Mouse (Mus musculus) small intestine, adult 2 months (tissue): ENCODE measurements around the gene Tmem56.

Experiments
- CTCF ChIP-seq: fragments of 200-500 bp; IDR thresholded peaks from 2 replicates; pipeline ENCODE4 v1.5.1; 2012; ENCODE audit warnings: low read depth, mild to moderate bottlenecking, control low read depth, inconsistent platforms, low read length, moderate library complexity, mixed read lengths; ENCODE audit not compliant: insufficient replicate concordance, insufficient read length; ENCODE audit errors: extremely low read depth
- POLR2A ChIP-seq: fragments of 200-500 bp; IDR thresholded peaks from 2 replicates; pipeline ENCODE4 v1.6.1; 2012; ENCODE audit warnings: low read depth, mild to moderate bottlenecking, control low read depth, inconsistent platforms, low read length, moderate library complexity

DNA sequence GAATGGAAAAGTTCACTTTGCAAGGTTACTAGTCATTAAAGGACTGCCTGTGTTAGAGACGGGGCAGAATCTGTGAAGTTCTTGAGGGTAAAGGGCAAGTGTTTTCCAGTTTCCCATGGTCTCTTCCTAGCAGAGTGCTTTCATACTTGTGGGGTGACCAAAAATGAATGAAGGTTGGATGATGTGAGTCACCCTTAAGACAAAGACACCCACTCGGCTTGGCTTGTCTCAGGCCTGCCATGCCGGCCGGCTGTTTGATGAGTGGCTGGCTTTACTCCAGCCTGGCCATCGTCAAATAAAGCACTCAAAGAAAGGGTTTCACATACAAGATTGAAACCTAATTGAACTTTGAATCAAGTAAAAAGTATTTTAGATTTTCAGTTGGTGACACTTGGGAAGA, 44.5 kb upstream of the Tmem56 start:
- TF ChIP-seq CTCF (no peak), POLR2A (no peak)
